Mouse (Mus musculus): ENCODE results near the gene Socs2. TPM values are rescaled to one million over a fixed set of nuclear protein-coding genes. Genes with fewer than 3 reads are reported as not detected.

Gene Socs2
- polyA plus RNA-seq, 1 experiment from 2014 or later: 48.6 TPM

GRCm38 (mm10) chr10:95456103-95456502, 39.1 kb upstream of the Socs2 start:
- no peak for ATAC-seq (ENCODE audit: insufficient number of reproducible peaks, insufficient read depth, low FRiP score, low read depth)
- Histone ChIP-seq H3K4me3 (ENCODE audit: control insufficient read depth in 1 of 2, insufficient read depth in 1 of 2, low read depth in 1 of 2, low read length in 2 of 2) (no peak overlapping the region), H3K4me2 (ENCODE audit: low read length) (no peak overlapping the region), H3K9ac (ENCODE audit: low read length) (no peak overlapping the region), H3K4me1 (ENCODE audit: control insufficient read depth in 2 of 2, insufficient read depth in 2 of 2, low read length in 2 of 2) (no peaks in the 10 kb centered on the region), H3K27me3 (ENCODE audit: control insufficient read depth, insufficient read depth, low read length) (no peaks in the 10 kb centered on the region), H3K27ac (replicated peaks in 1 of 2; ENCODE audit: control insufficient read depth in 1 of 2, insufficient read depth in 1 of 2, low read depth in 2 of 2, low read length in 2 of 2) (no peak overlapping the region), H3K36me3 (ENCODE audit: control insufficient read depth, insufficient read depth, low read length) (no peaks in the 10 kb centered on the region), H3K9me3 (ENCODE audit: control insufficient read depth, low read length) (no peaks in the 10 kb centered on the region)
- 53% methylated on average over 2 of the region's 2 CpGs for WGBS

DNA sequence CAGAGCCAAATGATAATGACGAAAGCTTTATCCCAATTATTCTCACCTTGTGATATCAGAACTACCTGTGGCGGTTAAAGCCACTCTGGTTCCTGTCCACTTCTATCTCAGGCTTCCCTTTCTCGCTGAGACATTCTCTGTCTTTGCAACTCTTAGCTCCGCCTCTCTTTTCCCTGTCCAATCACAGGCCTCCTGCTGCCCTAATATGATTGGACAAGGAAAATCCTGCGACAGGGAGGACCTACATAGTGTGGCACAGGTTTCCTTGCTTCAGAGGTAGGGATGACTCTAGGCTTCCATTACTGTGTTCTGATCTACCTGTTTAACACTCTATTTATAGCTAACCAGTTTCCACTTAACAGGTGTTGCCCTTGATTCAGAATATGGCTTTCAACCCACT, 36.3 kb upstream of the Socs2 start:
- Histone ChIP-seq H3K27ac (replicated peaks in 1 of 2; ENCODE audit: control insufficient read depth in 1 of 2, insufficient read depth in 1 of 2, low read depth in 2 of 2, low read length in 2 of 2) (no peak overlapping the region), H3K9me3 (ENCODE audit: control insufficient read depth, low read length) (no peaks in the 10 kb centered on the region), H3K4me2 (ENCODE audit: low read length) (no peak overlapping the region), H3K4me1 (ENCODE audit: control insufficient read depth in 2 of 2, insufficient read depth in 2 of 2, low read length in 2 of 2) (no peaks in the 10 kb centered on the region; a peak in 1 of 4 replicates), H3K36me3 (ENCODE audit: control insufficient read depth, insufficient read depth, low read length) (no peaks in the 10 kb centered on the region), H3K9ac (ENCODE audit: low read length) (no peak overlapping the region), H3K27me3 (ENCODE audit: control insufficient read depth, insufficient read depth, low read length) (no peaks in the 10 kb centered on the region), H3K4me3 (ENCODE audit: control insufficient read depth in 1 of 2, insufficient read depth in 1 of 2, low read depth in 1 of 2, low read length in 2 of 2) (no peak overlapping the region)
- WGBS: 86% methylated on average over 5 of the region's 5 CpGs
- ATAC-seq (ENCODE audit: insufficient number of reproducible peaks, insufficient read depth, low FRiP score, low read depth): no peak

DNA sequence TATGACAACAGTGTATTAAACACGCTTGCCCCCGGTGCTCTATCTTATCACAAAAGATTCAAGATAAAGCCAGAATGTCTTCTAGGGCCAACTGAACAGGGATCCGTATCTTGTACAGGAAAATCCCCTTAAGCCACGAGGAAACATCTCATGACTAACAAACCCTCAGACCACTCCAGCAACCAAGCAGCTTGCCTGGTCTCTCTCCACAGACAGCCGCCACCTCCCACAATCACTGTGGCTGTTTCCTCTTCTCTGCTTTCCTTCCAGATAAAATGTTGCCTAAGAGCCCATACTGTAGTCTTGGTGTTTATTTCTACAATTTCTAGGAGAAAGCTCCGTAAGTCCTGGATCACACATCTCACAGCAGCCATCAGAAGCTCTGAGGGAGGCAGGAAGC, 32.1 kb upstream of the Socs2 start:
- no peak for ATAC-seq (ENCODE audit: insufficient number of reproducible peaks, insufficient read depth, low FRiP score, low read depth)
- no peaks in the 10 kb centered on the region for H3K36me3 ChIP-seq (ENCODE audit: control insufficient read depth, insufficient read depth, low read length)
- H3K4me3 ChIP-seq (ENCODE audit: control insufficient read depth in 1 of 2, insufficient read depth in 1 of 2, low read depth in 1 of 2, low read length in 2 of 2): no peak overlapping the region
- H3K9me3 ChIP-seq (ENCODE audit: control insufficient read depth, low read length): no peaks in the 10 kb centered on the region
- no peak overlapping the region for H3K4me2 ChIP-seq (ENCODE audit: low read length)
- WGBS: 24% methylated on average over 6 of the region's 6 CpGs
- H3K27ac ChIP-seq (replicated peaks in 1 of 2; ENCODE audit: control insufficient read depth in 1 of 2, insufficient read depth in 1 of 2, low read depth in 2 of 2, low read length in 2 of 2): no peak overlapping the region
- no peaks in the 10 kb centered on the region for H3K27me3 ChIP-seq (ENCODE audit: control insufficient read depth, insufficient read depth, low read length)
- H3K4me1 ChIP-seq (ENCODE audit: control insufficient read depth in 2 of 2, insufficient read depth in 2 of 2, low read length in 2 of 2): no peaks in the 10 kb centered on the region; a peak in 1 of 4 replicates
- H3K9ac ChIP-seq (ENCODE audit: low read length): no peak overlapping the region

DNA sequence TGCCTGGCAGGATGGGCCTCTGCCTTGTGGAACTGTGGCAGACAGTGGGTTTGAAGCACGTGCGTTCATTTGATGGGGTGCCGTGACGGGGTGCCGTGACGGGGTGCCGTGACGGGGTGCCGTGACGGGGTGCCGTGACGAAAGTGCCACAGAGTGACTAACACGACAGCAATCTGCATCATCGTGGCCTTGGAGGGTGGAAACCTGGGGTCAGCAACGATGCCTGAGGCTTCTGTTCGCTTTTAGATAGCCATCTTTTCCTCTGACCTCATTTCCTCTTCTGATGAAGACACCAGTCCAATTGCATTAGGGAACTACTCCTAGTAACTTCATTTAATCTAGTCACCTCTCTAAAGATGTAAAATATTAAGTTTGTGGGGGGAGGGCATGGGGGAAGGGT, 31.0 kb upstream of the Socs2 start:
- H3K27me3 ChIP-seq (ENCODE audit: control insufficient read depth, insufficient read depth, low read length): no peaks in the 10 kb centered on the region
- WGBS: 93% methylated on average over 16 of the region's 16 CpGs
- H3K9ac ChIP-seq (ENCODE audit: low read length): no peak overlapping the region
- no peak for ATAC-seq (ENCODE audit: insufficient number of reproducible peaks, insufficient read depth, low FRiP score, low read depth)
- no peak overlapping the region for H3K4me3 ChIP-seq (ENCODE audit: control insufficient read depth in 1 of 2, insufficient read depth in 1 of 2, low read depth in 1 of 2, low read length in 2 of 2)
- H3K27ac ChIP-seq (replicated peaks in 1 of 2; ENCODE audit: control insufficient read depth in 1 of 2, insufficient read depth in 1 of 2, low read depth in 2 of 2, low read length in 2 of 2): no peak overlapping the region
- no peaks in the 10 kb centered on the region for H3K36me3 ChIP-seq (ENCODE audit: control insufficient read depth, insufficient read depth, low read length)
- no peaks in the 10 kb centered on the region; a peak in 1 of 4 replicates for H3K4me1 ChIP-seq (ENCODE audit: control insufficient read depth in 2 of 2, insufficient read depth in 2 of 2, low read length in 2 of 2)
- no peak overlapping the region for H3K4me2 ChIP-seq (ENCODE audit: low read length)
- H3K9me3 ChIP-seq (ENCODE audit: control insufficient read depth, low read length): no peaks in the 10 kb centered on the region

GRCm38 (mm10) chr10:95445104-95446056, 28.4 kb upstream of the Socs2 start:
- Histone ChIP-seq H3K9me3 (ENCODE audit: control insufficient read depth, low read length) (no peaks in the 10 kb centered on the region), H3K4me1 (ENCODE audit: control insufficient read depth in 2 of 2, insufficient read depth in 2 of 2, low read length in 2 of 2) (no peaks in the 10 kb centered on the region; a peak in 1 of 4 replicates), H3K4me3 (ENCODE audit: control insufficient read depth in 1 of 2, insufficient read depth in 1 of 2, low read depth in 1 of 2, low read length in 2 of 2) (no peak overlapping the region), H3K27me3 (ENCODE audit: control insufficient read depth, insufficient read depth, low read length) (no peaks in the 10 kb centered on the region), H3K4me2 (ENCODE audit: low read length) (no peak overlapping the region), H3K27ac (replicated peaks in 1 of 2; ENCODE audit: control insufficient read depth in 1 of 2, insufficient read depth in 1 of 2, low read depth in 2 of 2, low read length in 2 of 2) (no peak overlapping the region), H3K36me3 (ENCODE audit: control insufficient read depth, insufficient read depth, low read length) (no peaks in the 10 kb centered on the region), H3K9ac (ENCODE audit: low read length) (no peak overlapping the region)
- 75% methylated on average over 18 of the region's 18 CpGs for WGBS
- no peak for ATAC-seq (ENCODE audit: insufficient number of reproducible peaks, insufficient read depth, low FRiP score, low read depth)

- Histone ChIP-seq H3K9me3 (ENCODE audit: control insufficient read depth, low read length) (no peaks in the 10 kb centered on the region), H3K27me3 (ENCODE audit: control insufficient read depth, insufficient read depth, low read length) (no peaks in the 10 kb centered on the region), H3K27ac (replicated peaks in 1 of 2; ENCODE audit: control insufficient read depth in 1 of 2, insufficient read depth in 1 of 2, low read depth in 2 of 2, low read length in 2 of 2) (no peak overlapping the region), H3K4me2 (ENCODE audit: low read length) (no peak overlapping the region), H3K4me3 (ENCODE audit: control insufficient read depth in 1 of 2, insufficient read depth in 1 of 2, low read depth in 1 of 2, low read length in 2 of 2) (no peak overlapping the region), H3K36me3 (ENCODE audit: control insufficient read depth, insufficient read depth, low read length) (no peaks in the 10 kb centered on the region), H3K9ac (ENCODE audit: low read length) (no peak overlapping the region), H3K4me1 (ENCODE audit: control insufficient read depth in 2 of 2, insufficient read depth in 2 of 2, low read length in 2 of 2) (peaks cover 3 to 7% of the 10 kb centered on the region in 2 experiments; a peak in 2 of 4 replicates)
- ATAC-seq (ENCODE audit: insufficient number of reproducible peaks, insufficient read depth, low FRiP score, low read depth): no peak
- WGBS: 76% methylated on average over 4 of the region's 4 CpGs
Measured at GRCm38 (mm10) chr10:95442334-95442733, 25.4 kb upstream of the Socs2 start.

- no peaks in the 10 kb centered on the region for H3K36me3 ChIP-seq (ENCODE audit: control insufficient read depth, insufficient read depth, low read length)
- no peak overlapping the region for H3K9ac ChIP-seq (ENCODE audit: low read length)
- H3K4me3 ChIP-seq (ENCODE audit: control insufficient read depth in 1 of 2, insufficient read depth in 1 of 2, low read depth in 1 of 2, low read length in 2 of 2): no peak overlapping the region
- WGBS: 56% methylated on average over 2 of the region's 2 CpGs
- no peaks in the 10 kb centered on the region for H3K9me3 ChIP-seq (ENCODE audit: control insufficient read depth, low read length)
- H3K4me1 ChIP-seq (ENCODE audit: control insufficient read depth in 2 of 2, insufficient read depth in 2 of 2, low read length in 2 of 2): peaks cover 3 to 7% of the 10 kb centered on the region in 2 experiments; a peak in 2 of 4 replicates
- no peak for ATAC-seq (ENCODE audit: insufficient number of reproducible peaks, insufficient read depth, low FRiP score, low read depth)
- no peak overlapping the region for H3K4me2 ChIP-seq (ENCODE audit: low read length)
- no peak overlapping the region for H3K27ac ChIP-seq (replicated peaks in 1 of 2; ENCODE audit: control insufficient read depth in 1 of 2, insufficient read depth in 1 of 2, low read depth in 2 of 2, low read length in 2 of 2)
- no peaks in the 10 kb centered on the region for H3K27me3 ChIP-seq (ENCODE audit: control insufficient read depth, insufficient read depth, low read length)
Measured at GRCm38 (mm10) chr10:95440566-95440965, 23.6 kb upstream of the Socs2 start.
